Mouse (Mus musculus): ENCODE results near the gene Tha1. TPM values are rescaled to one million over a fixed set of nuclear protein-coding genes. Genes with fewer than 3 reads are reported as not detected.

Tha1 gene
- total and polyA plus RNA-seq, 3 experiments, result not detected

GRCm38 (mm10) chr11:117822728-117823241 is 50.5 kb downstream of the Tha1 start:
- DNase-seq (ENCODE audit: low spot score) (no peak), ATAC-seq (ENCODE audit: extremely low read depth, insufficient number of reproducible peaks, low FRiP score, poor library complexity, severe bottlenecking) (no peak)
- Histone ChIP-seq H3K27me3 (ENCODE audit: insufficient read depth, low read length) (no peaks in the 10 kb centered on the region), H3K4me1 (ENCODE audit: insufficient read depth, low read depth, low read length) (peaks cover 91% of the 10 kb centered on the region), H3K4me3 (ENCODE audit: low read depth, low read length) (peak overlapping the region; percentile 10; the same call in 1 of the 2 replicates), H3K9me3 (replicated peaks) (no peaks in the 10 kb centered on the region), H3K36me3 (replicated peaks) (peaks cover 68% of the 10 kb centered on the region)
- TF ChIP-seq GATA1 (IDR thresholded peaks at IDR 0.05; ENCODE audit: borderline replicate concordance, low read length), result no peak
- no peak for TF ChIP-seq GATA2 (IDR thresholded peaks at IDR 0.05; ENCODE audit: borderline replicate concordance, low read depth, low read length)
- no peak for TF ChIP-seq TAL1 (conservative IDR thresholded peaks at IDR 0.05; ENCODE audit: low read depth, low read length)
- TF ChIP-seq POLR2AphosphoS5 (IDR thresholded peaks at IDR 0.05; ENCODE audit: insufficient replicate concordance, low read depth, low read length), result no peak
- no peak for TF ChIP-seq CTCF (IDR thresholded peaks at IDR 0.05; ENCODE audit: low read depth, low read length)

DNA sequence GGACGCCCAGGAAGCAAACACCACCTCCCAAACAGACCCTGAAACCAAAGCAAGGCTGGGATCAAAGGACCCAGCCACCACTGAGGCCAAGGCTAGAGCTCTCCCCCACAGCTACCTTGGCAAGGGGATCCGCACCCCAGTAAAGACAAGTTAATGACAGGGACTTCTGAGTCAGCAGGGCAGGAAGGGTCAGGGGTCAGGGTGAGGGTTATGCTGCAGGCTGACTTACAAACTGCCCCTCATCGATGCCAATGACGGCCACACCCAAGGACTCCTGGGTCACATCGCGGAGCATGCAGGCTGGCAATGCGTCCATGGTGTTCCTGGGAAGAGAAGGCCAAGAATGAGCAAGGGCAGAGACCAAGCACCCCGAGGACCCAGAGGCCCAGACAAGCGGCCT is 51.4 kb downstream of the Tha1 start:
- H3K27me3 ChIP-seq (ENCODE audit: insufficient read depth, low read length), result no peaks in the 10 kb centered on the region
- DNase-seq (ENCODE audit: low spot score) (no peak), ATAC-seq (ENCODE audit: extremely low read depth, insufficient number of reproducible peaks, low FRiP score, poor library complexity, severe bottlenecking) (no peak)
- H3K4me1 ChIP-seq (ENCODE audit: insufficient read depth, low read depth, low read length), result peaks cover 89% of the 10 kb centered on the region
- peak overlapping the region; percentile 40; the same call in 1 of the 2 replicates for H3K4me3 ChIP-seq (ENCODE audit: low read depth, low read length)
- TF ChIP-seq CTCF (IDR thresholded peaks at IDR 0.05; ENCODE audit: low read depth, low read length) (no peak), TAL1 (conservative IDR thresholded peaks at IDR 0.05; ENCODE audit: low read depth, low read length) (no peak)
- peaks cover 77% of the 10 kb centered on the region for H3K36me3 ChIP-seq (replicated peaks)
- no peaks in the 10 kb centered on the region for H3K9me3 ChIP-seq (replicated peaks)

DNA sequence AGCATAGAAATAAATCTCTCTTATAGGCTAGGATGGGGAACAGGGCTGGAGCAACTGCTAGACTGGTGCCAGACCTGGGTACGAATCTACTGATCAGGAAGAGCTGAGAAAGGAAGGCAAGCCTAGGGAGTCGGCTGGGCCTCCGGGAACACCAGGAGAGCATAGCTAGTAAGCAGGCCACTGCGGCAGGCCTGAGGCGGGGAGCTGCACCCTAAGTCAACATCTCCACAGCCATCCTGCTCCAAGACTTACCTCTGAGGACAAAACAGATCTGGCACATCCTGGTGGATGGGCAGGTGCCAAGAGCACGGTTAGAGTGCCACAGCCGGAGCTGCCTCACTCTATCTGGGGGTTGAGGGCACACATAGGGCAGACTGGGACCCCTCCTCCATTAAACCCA is 53.1 kb downstream of the Tha1 start:
- no peak for DNase-seq (ENCODE audit: low spot score)
- Histone ChIP-seq H3K9me3 (replicated peaks) (no peaks in the 10 kb centered on the region), H3K4me1 (ENCODE audit: insufficient read depth, low read depth, low read length) (peaks cover 88% of the 10 kb centered on the region), H3K27me3 (ENCODE audit: insufficient read depth, low read length) (no peaks in the 10 kb centered on the region), H3K4me3 (ENCODE audit: low read depth, low read length) (no peak overlapping the region), H3K36me3 (replicated peaks) (peaks cover 94% of the 10 kb centered on the region)
- ATAC-seq (ENCODE audit: extremely low read depth, insufficient number of reproducible peaks, low FRiP score, poor library complexity, severe bottlenecking), result no peak
- no peak for TF ChIP-seq POLR2AphosphoS5 (IDR thresholded peaks at IDR 0.05; ENCODE audit: insufficient replicate concordance, low read depth, low read length)

- TF ChIP-seq CTCF (IDR thresholded peaks at IDR 0.05; ENCODE audit: low read depth, low read length), result no peak
- TF ChIP-seq POLR2AphosphoS5 (IDR thresholded peaks at IDR 0.05; ENCODE audit: insufficient replicate concordance, low read depth, low read length), result no peak
- no peak for TF ChIP-seq GATA2 (IDR thresholded peaks at IDR 0.05; ENCODE audit: borderline replicate concordance, low read depth, low read length)
- TF ChIP-seq TAL1 (conservative IDR thresholded peaks at IDR 0.05; ENCODE audit: low read depth, low read length), result no peak
- no peak for TF ChIP-seq GATA1 (IDR thresholded peaks at IDR 0.05; ENCODE audit: borderline replicate concordance, low read length)
- H3K27me3 ChIP-seq (ENCODE audit: insufficient read depth, low read length), result no peaks in the 10 kb centered on the region
- no peak overlapping the region for H3K4me3 ChIP-seq (ENCODE audit: low read depth, low read length)
- H3K36me3 ChIP-seq (replicated peaks), result peaks cover 100% of the 10 kb centered on the region
- DNase-seq (ENCODE audit: low spot score) (no peak), ATAC-seq (ENCODE audit: extremely low read depth, insufficient number of reproducible peaks, low FRiP score, poor library complexity, severe bottlenecking) (no peak)
- peaks cover 90% of the 10 kb centered on the region for H3K4me1 ChIP-seq (ENCODE audit: insufficient read depth, low read depth, low read length)
- H3K9me3 ChIP-seq (replicated peaks), result no peaks in the 10 kb centered on the region
Observed at GRCm38 (mm10) chr11:117819095-117819494, 54.2 kb downstream of the Tha1 start.

Other genes starting within 250 kb of the Tha1 start
- 40.5 and 47.5 TPM in 2 replicates for gene Tnrc6c, start 219.2 kb downstream of the Tha1 start, total RNA-seq (2014; fragmentation: Nextera tagmentation)
- 18.4 and 19.2 TPM in 2 replicates for gene Tnrc6c, start 219.2 kb downstream of the Tha1 start, total RNA-seq (2017)
- 19.1 and 21.5 TPM in 2 replicates for gene Tnrc6c, start 219.2 kb downstream of the Tha1 start, polyA plus RNA-seq (2012)
- gene Tmc8, start 91.4 kb downstream of the Tha1 start, total RNA-seq (2014; fragmentation: Nextera tagmentation), result 8.5 and 43.8 TPM in 2 replicates
- gene Tmc8, start 91.4 kb downstream of the Tha1 start, total RNA-seq (2017), result 3.4 and 4.6 TPM in 2 replicates
- gene Tmc8, start 91.4 kb downstream of the Tha1 start, polyA plus RNA-seq (2012), result 18.5 and 26.9 TPM in 2 replicates
- gene Tmc6, start 91.3 kb downstream of the Tha1 start, total RNA-seq (2014; fragmentation: Nextera tagmentation), result 16.5 and 27.3 TPM in 2 replicates
- gene Tmc6, start 91.3 kb downstream of the Tha1 start, total RNA-seq (2017), result 9.6 and 12.2 TPM in 2 replicates
- gene Tmc6, start 91.3 kb downstream of the Tha1 start, polyA plus RNA-seq (2012), result 25.3 and 32.3 TPM in 2 replicates
- 5.0 and 20.9 TPM in 2 replicates for gene 6030468B19Rik, start 75.8 kb downstream of the Tha1 start, total RNA-seq (2014; fragmentation: Nextera tagmentation)
- gene 6030468B19Rik, start 75.8 kb downstream of the Tha1 start, total RNA-seq (2017), result 3.3 and 4.2 TPM in 2 replicates
- 10.3 and 11.7 TPM in 2 replicates for gene 6030468B19Rik, start 75.8 kb downstream of the Tha1 start, polyA plus RNA-seq (2012)
- gene Gm20708, start 63.8 kb downstream of the Tha1 start, total RNA-seq (2014; fragmentation: Nextera tagmentation), result 8.7 TPM in 2 replicates
- 0.29 TPM in 1 of 2 replicates, not detected in the other for gene Gm20708, start 63.8 kb downstream of the Tha1 start, total RNA-seq (2017)
- 0.07 and 0.09 TPM in 2 replicates for gene Gm20708, start 63.8 kb downstream of the Tha1 start, polyA plus RNA-seq (2012)
- gene Syngr2, start 63.8 kb downstream of the Tha1 start, total RNA-seq (2014; fragmentation: Nextera tagmentation), result 221 and 236 TPM in 2 replicates
- gene Syngr2, start 63.8 kb downstream of the Tha1 start, total RNA-seq (2017), result 95.8 and 105 TPM in 2 replicates
- 189 and 211 TPM in 2 replicates for gene Syngr2, start 63.8 kb downstream of the Tha1 start, polyA plus RNA-seq (2012)
- gene Afmid, start 47.6 kb downstream of the Tha1 start, total RNA-seq (2014; fragmentation: Nextera tagmentation), result 8.1 and 23.0 TPM in 2 replicates
- gene Afmid, start 47.6 kb downstream of the Tha1 start, total RNA-seq (2017), result 6.4 and 6.9 TPM in 2 replicates
- gene Afmid, start 47.6 kb downstream of the Tha1 start, polyA plus RNA-seq (2012), result 3.5 and 3.7 TPM in 2 replicates
- 63.5 and 75.8 TPM in 2 replicates for gene Tk1, start 47.4 kb downstream of the Tha1 start, total RNA-seq (2014; fragmentation: Nextera tagmentation)
- gene Tk1, start 47.4 kb downstream of the Tha1 start, total RNA-seq (2017), result 73.2 and 85.0 TPM in 2 replicates
- 51.3 and 77.0 TPM in 2 replicates for gene Tk1, start 47.4 kb downstream of the Tha1 start, polyA plus RNA-seq (2012)
- 82.6 and 131 TPM in 2 replicates for gene Birc5, start 24.2 kb downstream of the Tha1 start, total RNA-seq (2014; fragmentation: Nextera tagmentation)
- gene Birc5, start 24.2 kb downstream of the Tha1 start, total RNA-seq (2017), result 228 and 241 TPM in 2 replicates
- gene Birc5, start 24.2 kb downstream of the Tha1 start, polyA plus RNA-seq (2012), result 149 and 184 TPM in 2 replicates
- gene Tmem235, start 12.7 kb downstream of the Tha1 start, total RNA-seq (2014; fragmentation: Nextera tagmentation), result not detected in 2 replicates
- 0.12 TPM in 1 of 2 replicates, not detected in the other for gene Tmem235, start 12.7 kb downstream of the Tha1 start, total RNA-seq (2017)
- not detected in 2 replicates for gene Tmem235, start 12.7 kb downstream of the Tha1 start, polyA plus RNA-seq (2012)
- gene Socs3, start 96.6 kb upstream of the Tha1 start, total RNA-seq (2014; fragmentation: Nextera tagmentation), result 1.3 TPM in 1 of 2 replicates, not detected in the other
- gene Socs3, start 96.6 kb upstream of the Tha1 start, total RNA-seq (2017), result 3.8 and 5.6 TPM in 2 replicates
- 2.5 and 2.9 TPM in 2 replicates for gene Socs3, start 96.6 kb upstream of the Tha1 start, polyA plus RNA-seq (2012)
- gene Pgs1, start 112.8 kb upstream of the Tha1 start, total RNA-seq (2014; fragmentation: Nextera tagmentation), result 9.7 and 10.0 TPM in 2 replicates
- 17.6 and 18.8 TPM in 2 replicates for gene Pgs1, start 112.8 kb upstream of the Tha1 start, total RNA-seq (2017)
- gene Pgs1, start 112.8 kb upstream of the Tha1 start, polyA plus RNA-seq (2012), result 36.9 and 37.6 TPM in 2 replicates